Mouse (Mus musculus) MEL (cell line): ENCODE data around the gene Gpat2. TPM values are rescaled to one million over a fixed set of nuclear protein-coding genes. Genes with fewer than 3 reads are reported as not detected.

Experiments used
- DNase-seq: peaks from one replicate; pipeline ENCODE4 v3.0.0; 2011; ENCODE audit warnings: low read depth, low spot score
- H3K27ac ChIP-seq: 2 replicates; pipeline ENCODE4 v1.5.1; 2012; ENCODE audit warnings: low read depth, mild to moderate bottlenecking, control low read depth, low read length, moderate library complexity; ENCODE audit not compliant: control insufficient read depth
- H3K27me3 ChIP-seq, 2 experiments: fragments of 150-350 bp in 1 of 2; sonication (generic) in 1 of 2; 2 replicates each; pipeline ENCODE4 v1.6.1; 2012; ENCODE audit warnings: low read length in 2 of 2, mild to moderate bottlenecking in 2 of 2, improper control_type of control experiment in 1 of 2, moderate library complexity in 1 of 2; ENCODE audit not compliant: insufficient read depth in 2 of 2, control insufficient read depth in 1 of 2
- H3K36me3 ChIP-seq, 2 experiments: 2 replicates each; pipeline ENCODE4 v1.6.1; 2012 to 2014; ENCODE audit warnings: low read length in 2 of 2, improper control_type of control experiment in 1 of 2, inconsistent platforms in 1 of 2, mild to moderate bottlenecking in 1 of 2; ENCODE audit not compliant: insufficient read depth in 2 of 2, control insufficient read depth in 1 of 2
- H3K4me1 ChIP-seq, 2 experiments: fragments of 150-350 bp in 1 of 2; sonication (generic) in 1 of 2; 2 replicates each; pipeline ENCODE4 v1.6.1; 2012; ENCODE audit warnings: low read length in 2 of 2, improper control_type of control experiment in 1 of 2, mild to moderate bottlenecking in 1 of 2; ENCODE audit not compliant: insufficient read depth in 2 of 2, control insufficient read depth in 1 of 2
- H3K4me3 ChIP-seq, 2 experiments: fragments of 150-350 bp in 1 of 2; sonication (generic) in 1 of 2; 2 replicates each; pipeline ENCODE4 v1.5.1; 2012; ENCODE audit warnings: low read depth in 2 of 2, low read length in 2 of 2, mild to moderate bottlenecking in 2 of 2, moderate library complexity in 2 of 2, control low read depth in 1 of 2, improper control_type of control experiment in 1 of 2; ENCODE audit not compliant: control insufficient read depth in 1 of 2, insufficient read depth in 1 of 2
- H3K79me2 ChIP-seq: 2 replicates; pipeline ENCODE4 v1.6.1; 2012; ENCODE audit warnings: mild to moderate bottlenecking, low read length, moderate library complexity; ENCODE audit not compliant: control insufficient read depth, poor library complexity, insufficient read depth
- H3K9ac ChIP-seq: 2 replicates; pipeline ENCODE4 v1.6.1; 2012; ENCODE audit warnings: low read depth, mild to moderate bottlenecking, control low read depth, low read length, moderate library complexity; ENCODE audit not compliant: control insufficient read depth, poor library complexity, severe bottlenecking
- H3K9me3 ChIP-seq: fragments of 150-350 bp; sonication (generic); replicated peaks from 2 replicates; pipeline ENCODE4 v1.6.1; 2012; ENCODE audit warnings: mild to moderate bottlenecking, low read length, improper control_type of control experiment, moderate library complexity; ENCODE audit not compliant: insufficient read depth
- BHLHE40 ChIP-seq: IDR thresholded peaks from 2 replicates; pipeline ENCODE4 v1.6.1; 2012; ENCODE audit warnings: low read depth, mild to moderate bottlenecking, inconsistent platforms, low read length, improper control_type of control experiment, borderline replicate concordance
- CHD2 ChIP-seq: IDR thresholded peaks from 2 replicates; pipeline ENCODE4 v1.6.1; 2011; ENCODE audit warnings: low read length, improper control_type of control experiment
- CTCF ChIP-seq, 3 experiments: IDR thresholded peaks in 2 of 3; conservative IDR thresholded peaks in 1 of 3; 2 replicates each; pipeline ENCODE4 v1.5.1; 2011 to 2012; ENCODE audit warnings: low read length in 3 of 3, low read depth in 2 of 3, mild to moderate bottlenecking in 2 of 3, improper control_type of control experiment in 1 of 3, inconsistent platforms in 1 of 3, mixed read lengths in 1 of 3, moderate library complexity in 1 of 3; ENCODE audit not compliant: control insufficient read depth in 1 of 3, insufficient read depth in 1 of 3, poor library complexity in 1 of 3, severe bottlenecking in 1 of 3
- ELF1 ChIP-seq: IDR thresholded peaks from 2 replicates; pipeline ENCODE4 v1.6.1; 2014; ENCODE audit warnings: low read depth, mild to moderate bottlenecking, inconsistent platforms, low read length, improper control_type of control experiment, moderate library complexity
- GABPA ChIP-seq: IDR thresholded peaks from 2 replicates; pipeline ENCODE4 v1.6.1; 2012; ENCODE audit warnings: low read depth, mild to moderate bottlenecking, inconsistent platforms, low read length, improper control_type of control experiment, moderate library complexity
- JUND ChIP-seq: IDR thresholded peaks from 2 replicates; pipeline ENCODE4 v1.6.1; 2011; ENCODE audit warnings: low read depth, mild to moderate bottlenecking, improper control_type of control experiment, low read length
- MEF2A ChIP-seq: IDR thresholded peaks from 2 replicates; pipeline ENCODE4 v1.6.1; 2014; ENCODE audit warnings: low read depth, mild to moderate bottlenecking, inconsistent platforms, low read length, improper control_type of control experiment; ENCODE audit not compliant: poor library complexity, insufficient replicate concordance, severe bottlenecking; ENCODE audit errors: extremely low read depth
- MXI1 ChIP-seq: IDR thresholded peaks from 2 replicates; pipeline ENCODE4 v1.6.1; 2011; ENCODE audit warnings: mild to moderate bottlenecking, low read depth, low read length, improper control_type of control experiment
- MYC ChIP-seq: IDR thresholded peaks from 2 replicates; pipeline ENCODE4 v1.6.1; 2011; ENCODE audit warnings: low read depth, mild to moderate bottlenecking, low read length, improper control_type of control experiment, moderate library complexity
- NELFE ChIP-seq: IDR thresholded peaks from 2 replicates; pipeline ENCODE4 v1.6.1; 2011; ENCODE audit warnings: low read depth, low read length, improper control_type of control experiment
- NRF1 ChIP-seq: IDR thresholded peaks from 2 replicates; pipeline ENCODE4 v1.6.1; 2014; ENCODE audit warnings: low read depth, mild to moderate bottlenecking, inconsistent platforms, low read length, improper control_type of control experiment, moderate library complexity; ENCODE audit not compliant: poor library complexity, insufficient read depth, severe bottlenecking
- RAD21 ChIP-seq: IDR thresholded peaks from 2 replicates; pipeline ENCODE4 v1.6.1; 2011; ENCODE audit warnings: mild to moderate bottlenecking, low read depth, low read length, improper control_type of control experiment
- SIN3A ChIP-seq: IDR thresholded peaks from 2 replicates; pipeline ENCODE4 v1.6.1; 2012; ENCODE audit warnings: low read length, improper control_type of control experiment, inconsistent platforms
- SMC3 ChIP-seq: IDR thresholded peaks from 2 replicates; pipeline ENCODE4 v1.6.1; 2011; ENCODE audit warnings: low read depth, low read length, improper control_type of control experiment
- TBP ChIP-seq: IDR thresholded peaks from 2 replicates; pipeline ENCODE4 v1.8.0; 2011; ENCODE audit warnings: low read depth, low read length, improper control_type of control experiment
- USF1 ChIP-seq: IDR thresholded peaks from 2 replicates; pipeline ENCODE4 v1.6.1; 2014; ENCODE audit warnings: low read depth, mild to moderate bottlenecking, inconsistent platforms, low read length, improper control_type of control experiment, moderate library complexity
- USF2 ChIP-seq, 2 experiments: IDR thresholded peaks; 2 replicates each; pipeline ENCODE4 v1.6.1; 2011 to 2012; ENCODE audit warnings: improper control_type of control experiment in 2 of 2, low read length in 2 of 2, borderline replicate concordance in 1 of 2, inconsistent platforms in 1 of 2, low read depth in 1 of 2, mild to moderate bottlenecking in 1 of 2; ENCODE audit not compliant: insufficient read depth in 1 of 2
- ZC3H11A ChIP-seq: IDR thresholded peaks from 2 replicates; pipeline ENCODE4 v1.6.1; 2012; ENCODE audit warnings: low read depth, mild to moderate bottlenecking, inconsistent platforms, low read length, improper control_type of control experiment
- polyA plus RNA-seq, 2 experiments: library from polyadenylated mRNA; stranded (reverse) in 1 of 2; unstranded in 1 of 2; fragments of >175 nt in 1 of 2; fragments of >200 nt in 1 of 2; gene quantifications; 2 replicates each; pipeline versions ENCODE4 v1.2.1 to v1.2.4; 2012; ENCODE audit warnings: low replicate concordance in 2 of 2, low read depth in 1 of 2; ENCODE audit not compliant: insufficient read length in 2 of 2, insufficient read depth in 1 of 2, missing spikeins in 1 of 2
- total RNA-seq: library from RNA; depleted of rRNA; stranded (reverse); fragments of 300-350 nt; gene quantifications from 2 replicates; pipeline ENCODE4 v1.2.3, GENCODE M21; 2012

Gpat2 gene
- total and polyA plus RNA-seq, 3 experiments = 0.07 TPM; not detected in 2

DNA sequence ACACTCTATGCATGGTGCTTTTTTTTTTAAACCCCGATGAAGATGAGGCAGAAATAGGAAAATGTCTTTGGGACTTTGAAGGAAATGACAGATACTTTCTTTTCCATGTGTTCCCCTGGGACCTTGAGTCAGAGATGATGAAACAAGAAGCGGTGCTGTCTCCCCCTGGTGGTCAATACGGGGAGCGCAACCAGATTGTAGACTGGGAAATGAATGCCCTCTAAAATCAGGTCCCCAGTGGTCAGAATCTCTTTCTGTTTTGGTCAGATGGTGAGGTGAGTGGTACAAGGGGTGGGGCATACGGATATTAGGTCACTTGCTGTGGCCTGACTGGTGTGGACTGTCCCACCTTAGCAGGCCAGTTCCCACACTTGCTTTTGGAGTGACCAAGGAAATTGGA is 28.8 kb downstream of the Gpat2 start:
- DNase-seq = peak; percentile 70
- Histone ChIP-seq H3K27me3 (no peaks in the 10 kb centered on the region; a peak in 1 of 4 replicates), H3K4me3 (no peak overlapping the region)

DNA sequence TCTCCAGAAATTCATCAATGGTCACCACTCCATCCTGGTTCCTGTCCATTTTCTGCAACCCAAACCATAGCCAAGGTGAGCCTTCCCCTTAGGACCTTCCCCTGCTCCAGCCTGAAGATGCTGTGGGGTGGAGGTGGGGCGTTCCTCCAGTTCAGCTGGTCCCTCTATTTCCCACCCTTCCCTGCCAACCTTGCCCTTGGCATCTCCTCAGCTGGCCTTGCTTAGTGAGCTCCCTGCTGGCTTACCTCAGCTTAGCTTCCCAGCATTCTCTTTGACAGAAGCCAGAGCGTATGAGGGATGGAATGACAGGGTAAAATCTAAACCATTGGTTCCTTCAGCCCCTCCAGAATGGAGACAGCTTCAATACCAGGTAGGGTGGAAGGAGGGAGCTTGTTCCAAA is 34.3 kb downstream of the Gpat2 start:
- no peak overlapping the region for H3K27ac ChIP-seq
- H3K4me3 ChIP-seq = no peak overlapping the region
- TF ChIP-seq USF2 (IDR thresholded peaks at IDR 0.05; ENCODE audit: borderline replicate concordance in 1 of 2, insufficient read depth in 1 of 2, low read depth in 1 of 2, low read length in 2 of 2) (no peak), MXI1 (no peak), TBP (no peak), RAD21 (no peak), SMC3 (no peak), BHLHE40 (no peak), CHD2 (no peak), SIN3A (no peak), USF1 (no peak), NELFE (no peak)
- TF ChIP-seq, all 39 proteins: peak for 0
- Histone ChIP-seq H3K27me3 (peaks cover 0 to 3% of the 10 kb centered on the region in 2 experiments; a peak in 2 of 4 replicates), H3K9ac (no peak overlapping the region), H3K36me3 (peaks cover 0 to 4% of the 10 kb centered on the region in 2 experiments; a peak in 1 of 4 replicates), H3K4me1 (peaks cover 0 to 10% of the 10 kb centered on the region in 2 experiments; a peak in 2 of 4 replicates), H3K9me3 (no peaks in the 10 kb centered on the region), H3K79me2 (no peaks in the 10 kb centered on the region)
- DNase-seq = no peak

More for the DNA sequence above, 28.8 kb downstream of the Gpat2 start:
- Histone ChIP-seq H3K36me3 (peaks cover 0 to 12% of the 10 kb centered on the region in 2 experiments; a peak in 2 of 4 replicates), H3K9me3 (no peaks in the 10 kb centered on the region), H3K79me2 (no peaks in the 10 kb centered on the region), H3K9ac (no peak overlapping the region), H3K4me1 (peaks cover 11 to 20% of the 10 kb centered on the region in 2 experiments), H3K27ac (no peak overlapping the region)
- peak; percentile 55; the same call in 1 of the 2 replicates for TF ChIP-seq ZC3H11A
- peak; percentile 66 for TF ChIP-seq RAD21
- peak; percentile 28; the same call in 1 of the 2 replicates for TF ChIP-seq ELF1
- peak; percentile 81 to 91 (median 90) for TF ChIP-seq CTCF (IDR thresholded peaks at IDR 0.05 in 2 of 3, conservative IDR thresholded peaks at IDR 0.05 in 1 of 3; ENCODE audit: control insufficient read depth in 1 of 3, insufficient read depth in 1 of 3, low read depth in 2 of 3, low read length in 3 of 3, poor library complexity in 1 of 3, severe bottlenecking in 1 of 3)
- no peak for TF ChIP-seq JUND
- no peak for TF ChIP-seq NRF1
- TF ChIP-seq MYC = peak; percentile 69
- TF ChIP-seq SIN3A = peak; percentile 30; the same call in 1 of the 2 replicates
- TF ChIP-seq MEF2A = no peak
- TF ChIP-seq BHLHE40 = 0 out of 2 replicates have a peak, but pooled peaks have one; percentile 44
- TF ChIP-seq SMC3 = peak; percentile 89
- TF ChIP-seq GABPA = no peak
- peak; percentile 54 for TF ChIP-seq MXI1
